Mouse (Mus musculus): ENCODE measurements around the gene Cfap298. TPM values are rescaled to one million over a fixed set of nuclear protein-coding genes. Genes with fewer than 3 reads are reported as not detected.
A peak's percentile ranks its signal among the peaks of the same experiment; 100 is the strongest.

The Cfap298 gene
- 10 to 100 TPM; 41.6 to 45.3 TPM for total RNA-seq (2021)

- peak; percentile 92 to 93 for DNase-seq
Measured at GRCm38 (mm10) chr16:90934687-90935328, at the start of gene Cfap298. TSS of gene Cfap298 (minus strand) at chr16:90935114.

- no peak for DNase-seq
Measured at GRCm38 (mm10) chr16:90971004-90971403, 36.1 kb upstream of the Cfap298 start.

- DNase-seq: no peak
Measured at GRCm38 (mm10) chr16:90966241-90966640, 31.3 kb upstream of the Cfap298 start.

- DNase-seq: no peak
Measured at GRCm38 (mm10) chr16:90964302-90964701, 29.4 kb upstream of the Cfap298 start.

- no peak for DNase-seq
Measured at GRCm38 (mm10) chr16:90963866-90964265, 29.0 kb upstream of the Cfap298 start.

- DNase-seq: no peak
Measured at GRCm38 (mm10) chr16:90963231-90963630, 28.3 kb upstream of the Cfap298 start.

GRCm38 (mm10) chr16:90958301-90959085 is 23.6 kb upstream of the Cfap298 start:
- DNase-seq: peak; percentile 33 to 52

GRCm38 (mm10) chr16:90955494-90955893 is 20.6 kb upstream of the Cfap298 start:
- DNase-seq: no peak

GRCm38 (mm10) chr16:90953770-90954169 is 18.9 kb upstream of the Cfap298 start:
- DNase-seq: no peak

GRCm38 (mm10) chr16:90953147-90953546 is 18.2 kb upstream of the Cfap298 start:
- DNase-seq: no peak

- no peak for DNase-seq
Measured at GRCm38 (mm10) chr16:90950354-90950963, 15.5 kb upstream of the Cfap298 start.

- DNase-seq: no peak
Measured at GRCm38 (mm10) chr16:90946977-90947376, 12.1 kb upstream of the Cfap298 start.

- DNase-seq: no peak
Measured at GRCm38 (mm10) chr16:90941246-90941645, 6.3 kb upstream of the Cfap298 start.

GRCm38 (mm10) chr16:90934193-90934686 is 674 bp downstream of the Cfap298 start:
- DNase-seq: no peak

GRCm38 (mm10) chr16:90933534-90934176 is 1.3 kb downstream of the Cfap298 start:
- no peak for DNase-seq

GRCm38 (mm10) chr16:90927446-90927845 is 7.5 kb downstream of the Cfap298 start:
- no peak for DNase-seq

GRCm38 (mm10) chr16:90925461-90925860 is 9.5 kb downstream of the Cfap298 start:
- peak; percentile 64 to 65 for DNase-seq

- DNase-seq: no peak
Measured at GRCm38 (mm10) chr16:90924606-90925370, 10.1 kb downstream of the Cfap298 start.

- peak in 1 of 2 experiments; percentile 18 for DNase-seq
Measured at GRCm38 (mm10) chr16:90921471-90922159, 13.3 kb downstream of the Cfap298 start.

- no peak for DNase-seq
Measured at GRCm38 (mm10) chr16:90917156-90917555, 17.8 kb downstream of the Cfap298 start.

- no peak for DNase-seq
Measured at GRCm38 (mm10) chr16:90916040-90916481, 18.9 kb downstream of the Cfap298 start.
